ENCODE assay signal across 17 mouse cellular contexts in the genomic region with DNA sequence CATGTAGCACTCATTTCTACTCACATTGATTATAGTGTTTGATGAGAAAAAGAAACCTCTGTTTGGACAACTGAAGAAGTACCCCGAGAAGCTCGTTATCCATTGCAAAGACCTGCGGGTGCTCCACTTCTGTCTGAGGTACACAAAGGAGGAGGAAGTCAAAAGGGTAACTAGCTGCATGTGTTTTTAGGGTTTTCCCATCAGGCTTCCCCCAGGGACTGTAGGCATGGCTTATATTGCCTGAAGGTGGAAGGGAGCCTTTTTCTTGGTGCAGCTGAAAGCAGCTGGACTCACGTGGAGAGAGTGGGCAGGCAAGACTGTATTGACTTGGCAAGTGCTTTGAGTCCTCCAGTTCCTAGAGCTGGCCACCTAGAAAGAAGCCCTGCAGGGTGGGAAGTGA.
"Had no signal": no experiment of that assay in that cellular context is flagged by ENCODE, and none has a peak within 500 bp of the region (broad histone marks: within the 10 kb centered on the region; RNA-seq: fewer than 3 reads in every experiment).

No protein-coding gene starts in this region.

- ATAC-seq: intestine, embryonic 16.5 days had no signal

- H3K4me2 ChIP-seq: limb, embryonic 12.5 days; limb, embryonic 15.5 days; liver, embryonic 15.5 days; lung, embryonic 15.5 days had no signal

- DNase-seq: kidney, adult 2 months; kidney, postnatal 10 days; kidney, postnatal 36 days; left cerebral cortex, postnatal 4 days; lung, adult 18-20 months; lung, postnatal 10 days; lung, postnatal 36 days; midbrain, embryonic 14.5 days; thymus, adult 2 months; thymus, postnatal 14 days; thymus, postnatal 4 days had no signal

- H3K4me3 ChIP-seq: limb, embryonic 12.5 days; limb, embryonic 15.5 days; liver, embryonic 15.5 days; lung, embryonic 15.5 days had no signal

- H3K9ac ChIP-seq: limb, embryonic 12.5 days; limb, embryonic 15.5 days; liver, embryonic 15.5 days; lung, embryonic 15.5 days had no signal

- H3K9me3 ChIP-seq: limb, embryonic 12.5 days; limb, embryonic 15.5 days; liver, embryonic 15.5 days; lung, embryonic 15.5 days had no signal

- H3K27ac ChIP-seq: limb, embryonic 12.5 days; limb, embryonic 15.5 days; liver, embryonic 15.5 days; lung, embryonic 15.5 days; stomach, postnatal 0 days had no signal

- H3K27me3 ChIP-seq: limb, embryonic 12.5 days; limb, embryonic 15.5 days; liver, embryonic 15.5 days; lung, embryonic 15.5 days had no signal
